Mouse (Mus musculus): ENCODE measurements at regions not wholly inside any gene's neighbourhood (a gene's known extent, or its start where the extent isn't known, plus 50 kb on each side); places are given as distances from the start of the nearest gene placed in this dataset.

DNA sequence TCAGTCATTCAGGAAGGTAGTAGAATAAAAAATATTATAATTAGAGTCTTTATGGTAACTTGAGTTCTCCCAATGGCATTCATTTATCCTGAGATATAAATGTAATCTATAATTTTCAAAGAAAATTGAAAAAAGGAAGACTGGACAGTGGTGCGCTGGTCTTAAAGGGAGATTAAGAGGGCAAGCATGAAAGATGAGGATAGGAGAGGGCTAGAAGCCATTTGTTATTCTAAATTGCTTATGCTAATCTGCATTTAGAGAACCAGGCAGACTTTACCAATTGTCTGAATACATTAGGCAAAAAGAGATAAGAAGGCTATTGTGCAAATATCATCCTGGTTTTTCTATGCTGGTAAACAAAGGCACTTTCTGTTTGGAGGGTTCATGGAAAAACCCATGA lies 558.2 kb upstream of the Gm11114 start:
- DNase-seq (no peak), ATAC-seq (no peak)
- H3K27me3 ChIP-seq (ENCODE audit: insufficient read depth, low read length): no peaks in the 10 kb centered on the region
- no peak overlapping the region for H3K4me3 ChIP-seq (ENCODE audit: low read depth, low read length)
- H3K4me1 ChIP-seq (ENCODE audit: insufficient read depth): no peaks in the 10 kb centered on the region
- 72% methylated on average over 1 of the region's 1 CpGs for WGBS
- TF ChIP-seq CTCF (IDR thresholded peaks at IDR 0.05; ENCODE audit: low read depth): no peak
- H3K4me2 ChIP-seq (ENCODE audit: low read depth): no peak overlapping the region
- no peaks in the 10 kb centered on the region for H3K36me3 ChIP-seq (ENCODE audit: insufficient read depth)
- H3K9me3 ChIP-seq (ENCODE audit: low read length): no peaks in the 10 kb centered on the region
- H3K9ac ChIP-seq: no peak overlapping the region
- no peak overlapping the region for H3K27ac ChIP-seq (ENCODE audit: low read depth, low read length)

DNA sequence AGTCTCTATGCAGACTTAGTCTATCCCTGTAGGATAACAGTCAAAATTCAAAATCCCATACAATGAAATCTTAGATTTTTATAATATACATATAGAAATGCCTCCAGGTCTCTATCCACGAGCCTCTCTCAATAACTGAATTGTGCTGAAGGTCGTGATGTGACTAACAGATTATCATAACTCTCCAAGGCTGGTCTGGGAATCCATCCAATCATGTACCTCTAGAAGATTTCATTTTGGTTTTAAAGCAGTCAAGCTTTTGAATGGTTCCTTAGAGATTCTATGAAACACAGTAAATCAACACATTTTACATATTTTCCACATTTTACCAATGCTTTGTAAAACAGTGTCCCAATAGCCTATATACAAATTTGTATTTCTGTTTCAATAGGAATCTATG lies 557.7 kb upstream of the Gm11114 start:
- no peak for DNase-seq
- Histone ChIP-seq H3K9me3 (ENCODE audit: low read length) (no peaks in the 10 kb centered on the region), H3K27ac (ENCODE audit: low read depth, low read length) (no peak overlapping the region), H3K27me3 (ENCODE audit: insufficient read depth, low read length) (no peaks in the 10 kb centered on the region), H3K9ac (no peak overlapping the region), H3K36me3 (ENCODE audit: insufficient read depth) (no peaks in the 10 kb centered on the region), H3K4me3 (ENCODE audit: low read depth, low read length) (no peak overlapping the region), H3K4me2 (ENCODE audit: low read depth) (no peak overlapping the region), H3K4me1 (ENCODE audit: insufficient read depth) (no peaks in the 10 kb centered on the region)
- 76% methylated on average over 2 of the region's 2 CpGs for WGBS
- TF ChIP-seq CTCF (IDR thresholded peaks at IDR 0.05; ENCODE audit: low read depth): no peak
- no peak for ATAC-seq

DNA sequence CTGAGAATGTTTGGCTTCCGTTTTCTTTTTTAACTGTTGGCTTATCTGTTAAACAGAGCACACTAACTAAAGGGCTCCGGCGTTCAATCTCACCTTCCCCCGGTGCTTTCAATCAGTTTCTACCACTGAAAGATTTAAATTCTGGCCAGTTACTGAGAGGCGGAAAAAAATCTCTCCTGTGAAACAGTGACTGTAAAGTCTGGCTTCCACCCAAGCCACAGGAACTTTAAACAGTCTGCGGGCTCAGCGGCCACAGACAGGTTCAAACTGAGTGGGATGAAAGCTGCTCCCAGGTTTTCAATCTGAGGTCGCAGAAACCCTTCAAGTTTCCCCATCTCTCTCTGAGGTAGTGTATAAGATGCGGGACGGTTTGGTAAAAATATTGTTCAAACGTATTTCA lies 538.2 kb upstream of the Gm11114 start:
- Histone ChIP-seq H3K36me3 (ENCODE audit: insufficient read depth) (no peaks in the 10 kb centered on the region), H3K27ac (ENCODE audit: low read depth, low read length) (no peak overlapping the region), H3K4me3 (ENCODE audit: low read depth, low read length) (no peak overlapping the region), H3K4me1 (ENCODE audit: insufficient read depth) (no peaks in the 10 kb centered on the region), H3K9me3 (ENCODE audit: low read length) (no peaks in the 10 kb centered on the region), H3K4me2 (ENCODE audit: low read depth) (no peak overlapping the region), H3K9ac (no peak overlapping the region), H3K27me3 (ENCODE audit: insufficient read depth, low read length) (no peaks in the 10 kb centered on the region)
- TF ChIP-seq CTCF (IDR thresholded peaks at IDR 0.05; ENCODE audit: low read depth): no peak
- DNase-seq (no peak), ATAC-seq (no peak)
- 69% methylated on average over 11 of the region's 11 CpGs for WGBS

DNA sequence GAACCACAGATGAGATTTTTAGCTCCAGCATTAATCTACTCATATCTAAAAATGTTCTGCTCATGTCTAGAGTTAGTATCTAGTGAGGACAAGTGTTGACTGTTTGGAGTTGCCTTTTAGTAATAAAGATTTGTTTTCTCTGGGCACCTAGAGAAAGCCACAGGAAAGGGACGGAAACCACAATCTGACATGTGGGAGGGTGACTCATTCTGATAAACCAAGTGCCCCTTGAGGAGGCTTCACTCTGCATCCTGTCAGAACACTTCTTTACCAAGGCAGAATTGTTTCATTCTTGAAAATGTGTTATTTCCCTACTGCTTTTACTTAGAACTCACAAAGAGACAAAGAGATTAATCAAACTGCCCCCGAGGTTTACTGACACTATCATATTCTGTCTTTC lies 537.4 kb upstream of the Gm11114 start:
- Histone ChIP-seq H3K27me3 (ENCODE audit: insufficient read depth, low read length) (no peaks in the 10 kb centered on the region), H3K36me3 (ENCODE audit: insufficient read depth) (no peaks in the 10 kb centered on the region), H3K9me3 (ENCODE audit: low read length) (no peaks in the 10 kb centered on the region), H3K4me3 (ENCODE audit: low read depth, low read length) (no peak overlapping the region), H3K4me1 (ENCODE audit: insufficient read depth) (no peaks in the 10 kb centered on the region), H3K4me2 (ENCODE audit: low read depth) (no peak overlapping the region), H3K9ac (no peak overlapping the region), H3K27ac (ENCODE audit: low read depth, low read length) (no peak overlapping the region)
- 81% methylated on average over 2 of the region's 2 CpGs for WGBS
- TF ChIP-seq CTCF (IDR thresholded peaks at IDR 0.05; ENCODE audit: low read depth): no peak
- DNase-seq (no peak), ATAC-seq (no peak)

- no peak overlapping the region for H3K9ac ChIP-seq
- 88% methylated on average over 1 of the region's 1 CpGs for WGBS
- no peaks in the 10 kb centered on the region for H3K9me3 ChIP-seq (ENCODE audit: low read length)
- no peaks in the 10 kb centered on the region for H3K4me1 ChIP-seq (ENCODE audit: insufficient read depth)
- no peak for ATAC-seq
- TF ChIP-seq CTCF (IDR thresholded peaks at IDR 0.05; ENCODE audit: low read depth): no peak
- no peak overlapping the region for H3K27ac ChIP-seq (ENCODE audit: low read depth, low read length)
- H3K27me3 ChIP-seq (ENCODE audit: insufficient read depth, low read length): no peaks in the 10 kb centered on the region
- H3K36me3 ChIP-seq (ENCODE audit: insufficient read depth): no peaks in the 10 kb centered on the region
- no peak for DNase-seq
- H3K4me3 ChIP-seq (ENCODE audit: low read depth, low read length): no peak overlapping the region
- H3K4me2 ChIP-seq (ENCODE audit: low read depth): no peak overlapping the region
These were observed 533.4 kb upstream of the Gm11114 start for GRCm38 (mm10) chr9:84779125-84779524.

- H3K27ac ChIP-seq (ENCODE audit: low read depth, low read length): no peak overlapping the region
- no peak for TF ChIP-seq CTCF (IDR thresholded peaks at IDR 0.05; ENCODE audit: low read depth)
- DNase-seq: no peak
- no peaks in the 10 kb centered on the region for H3K36me3 ChIP-seq (ENCODE audit: insufficient read depth)
- H3K4me1 ChIP-seq (ENCODE audit: insufficient read depth): no peaks in the 10 kb centered on the region
- no peak overlapping the region for H3K4me3 ChIP-seq (ENCODE audit: low read depth, low read length)
- no peak overlapping the region for H3K9ac ChIP-seq
- H3K9me3 ChIP-seq (ENCODE audit: low read length): no peaks in the 10 kb centered on the region
- ATAC-seq: no peak
- no peaks in the 10 kb centered on the region for H3K27me3 ChIP-seq (ENCODE audit: insufficient read depth, low read length)
- no peak overlapping the region for H3K4me2 ChIP-seq (ENCODE audit: low read depth)
These were observed 486.8 kb upstream of the Gm11114 start for GRCm38 (mm10) chr9:84825768-84826167.

GRCm38 (mm10) chr9:84828934-84829333 lies 483.6 kb upstream of the Gm11114 start:
- no peaks in the 10 kb centered on the region for H3K4me1 ChIP-seq (ENCODE audit: insufficient read depth)
- no peak overlapping the region for H3K4me2 ChIP-seq (ENCODE audit: low read depth)
- 86% methylated on average over 5 of the region's 5 CpGs for WGBS
- H3K4me3 ChIP-seq (ENCODE audit: low read depth, low read length): no peak overlapping the region
- TF ChIP-seq CTCF (IDR thresholded peaks at IDR 0.05; ENCODE audit: low read depth): no peak
- H3K9ac ChIP-seq: no peak overlapping the region
- no peak for ATAC-seq
- no peaks in the 10 kb centered on the region for H3K27me3 ChIP-seq (ENCODE audit: insufficient read depth, low read length)
- no peak for DNase-seq
- H3K27ac ChIP-seq (ENCODE audit: low read depth, low read length): no peak overlapping the region
- no peaks in the 10 kb centered on the region for H3K9me3 ChIP-seq (ENCODE audit: low read length)
- no peaks in the 10 kb centered on the region for H3K36me3 ChIP-seq (ENCODE audit: insufficient read depth)

GRCm38 (mm10) chr9:84830639-84831038 lies 481.9 kb upstream of the Gm11114 start:
- no peaks in the 10 kb centered on the region for H3K9me3 ChIP-seq (ENCODE audit: low read length)
- TF ChIP-seq CTCF (IDR thresholded peaks at IDR 0.05; ENCODE audit: low read depth): no peak
- H3K4me2 ChIP-seq (ENCODE audit: low read depth): no peak overlapping the region
- peak; percentile 13 for DNase-seq
- no peaks in the 10 kb centered on the region for H3K36me3 ChIP-seq (ENCODE audit: insufficient read depth)
- H3K9ac ChIP-seq: no peak overlapping the region
- H3K27me3 ChIP-seq (ENCODE audit: insufficient read depth, low read length): no peaks in the 10 kb centered on the region
- peak; percentile 47; the same call in 1 of the 2 replicates for ATAC-seq
- H3K4me3 ChIP-seq (ENCODE audit: low read depth, low read length): no peak overlapping the region
- no peaks in the 10 kb centered on the region for H3K4me1 ChIP-seq (ENCODE audit: insufficient read depth)
- 57% methylated on average over 2 of the region's 2 CpGs for WGBS
- no peak overlapping the region for H3K27ac ChIP-seq (ENCODE audit: low read depth, low read length)

Data from forebrain, postnatal 0 days (tissue).